Mouse (Mus musculus): ENCODE results near the gene Mef2c.

- TF ChIP-seq CTCF (IDR thresholded peaks at IDR 0.05; ENCODE audit: control insufficient read depth, insufficient read depth, insufficient replicate concordance, low read depth, low read length) (no peak), POLR2A (IDR thresholded peaks at IDR 0.05; ENCODE audit: control insufficient read depth, low read depth, low read length) (no peak)
Observed at GRCm38 (mm10) chr13:83662089-83662551, 158.3 kb downstream of the Mef2c start.

All from testis, adult 2 months (tissue).